Mouse (Mus musculus) liver, embryonic 11.5 days (tissue): Measurements from ENCODE around the gene Ccni. TPM values are rescaled to one million over a fixed set of nuclear protein-coding genes. Genes with fewer than 3 reads are reported as not detected.

Experiments
- ATAC-seq: fragments of 200-750 bp; cut with Nextera tagmentation; replicated peaks from 2 replicates; pipeline ENCODE4 v1.8.0; 2017; ENCODE audit warnings: moderate number of reproducible peaks, mild to moderate bottlenecking, moderate TSS enrichment, moderate library complexity; ENCODE audit not compliant: low FRiP score
- DNase-seq: peaks from one replicate; pipeline ENCODE4 v3.0.0-alpha.2; 2017; ENCODE audit warnings: low spot score
- H3K27ac ChIP-seq: fragments of 300-500 bp; sonication (generic); 2 replicates; pipeline ENCODE4 v1.5.1; 2014; ENCODE audit warnings: mild to moderate bottlenecking, low read depth, low read length, control low read depth
- H3K27me3 ChIP-seq: fragments of 300-500 bp; sonication (generic); replicated peaks from 2 replicates; pipeline ENCODE4 v1.6.1; 2014; ENCODE audit warnings: low read length, mixed read lengths; ENCODE audit not compliant: control insufficient read depth, insufficient read depth
- H3K36me3 ChIP-seq: fragments of 300-500 bp; sonication (generic); 2 replicates; pipeline ENCODE4 v1.6.1; 2014; ENCODE audit warnings: mild to moderate bottlenecking, low read length, moderate library complexity, mixed read lengths; ENCODE audit not compliant: control insufficient read depth, insufficient read depth
- H3K4me1 ChIP-seq: fragments of 300-500 bp; sonication (generic); replicated peaks from 2 replicates; pipeline ENCODE4 v1.6.1; 2014; ENCODE audit warnings: low read length, mixed read lengths; ENCODE audit not compliant: control insufficient read depth, insufficient read depth
- H3K4me2 ChIP-seq: fragments of 300-500 bp; sonication (generic); 2 replicates; pipeline ENCODE4 v1.6.1; 2014; ENCODE audit warnings: mild to moderate bottlenecking, control low read depth, moderate library complexity
- H3K4me3 ChIP-seq: fragments of 300-500 bp; sonication (generic); 2 replicates; pipeline ENCODE4 v1.5.1; 2014; ENCODE audit warnings: low read depth, low read length, control low read depth
- H3K9ac ChIP-seq: fragments of 300-500 bp; sonication (generic); 2 replicates; pipeline ENCODE4 v1.6.1; 2014; ENCODE audit warnings: low read depth, low read length, control low read depth
- H3K9me3 ChIP-seq: fragments of 300-500 bp; sonication (generic); 2 replicates; pipeline ENCODE4 v1.6.1; 2016; ENCODE audit warnings: low read length, inconsistent platforms, mixed read lengths; ENCODE audit not compliant: control insufficient read depth
- WGBS: fragments of 180-500 bp; shearing (Covaris S2); extraction: QIAGEN DNeasy Blood & Tissue Kit; methylation state at CpG from one replicate; pipeline ENCODE4 v1.1.7; 2014; 5-methylcytosine and 5-hydroxymethylcytosine counted together
- polyA plus RNA-seq: library from polyadenylated mRNA; unstranded; fragments of >200 nt; fragmentation: Nextera tagmentation; extraction: Ambion mirVana; gene quantifications from 2 replicates; pipeline ENCODE4 v1.2.1, GENCODE M21; 2014

Gene Ccni
- polyA plus RNA-seq, 1 experiment from 2014 or later: 67.8 TPM

DNA sequence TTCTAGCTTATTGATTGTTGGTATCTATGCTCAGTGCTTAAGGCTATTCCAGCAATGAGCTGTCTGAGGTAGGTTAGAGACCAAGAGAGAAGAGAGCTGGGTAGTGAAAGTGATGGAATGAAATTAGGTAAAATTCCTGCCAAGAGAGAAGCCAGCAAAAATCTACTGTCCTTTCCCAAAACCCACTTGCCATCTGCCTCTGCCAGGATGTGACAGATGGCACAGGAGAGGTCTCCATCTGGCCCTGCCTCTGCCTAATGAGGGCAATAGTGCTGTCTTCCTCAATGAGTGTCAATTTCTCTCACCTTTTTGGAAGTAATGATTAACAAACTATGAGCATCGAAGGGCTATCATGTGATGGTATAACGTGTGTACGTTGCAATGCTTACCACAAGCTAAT, 29.6 kb upstream of the Ccni start:
- no peak overlapping the region for H3K27ac ChIP-seq
- 89% methylated on average over 3 of the region's 3 CpGs for WGBS
- no peak overlapping the region for H3K4me2 ChIP-seq
- H3K36me3 ChIP-seq: no peaks in the 10 kb centered on the region
- DNase-seq (no peak), ATAC-seq (no peak)
- H3K9me3 ChIP-seq: no peaks in the 10 kb centered on the region
- H3K9ac ChIP-seq: no peak overlapping the region
- H3K4me3 ChIP-seq: no peak overlapping the region
- H3K4me1 ChIP-seq: peaks cover 10% of the 10 kb centered on the region
- H3K27me3 ChIP-seq: no peaks in the 10 kb centered on the region

DNA sequence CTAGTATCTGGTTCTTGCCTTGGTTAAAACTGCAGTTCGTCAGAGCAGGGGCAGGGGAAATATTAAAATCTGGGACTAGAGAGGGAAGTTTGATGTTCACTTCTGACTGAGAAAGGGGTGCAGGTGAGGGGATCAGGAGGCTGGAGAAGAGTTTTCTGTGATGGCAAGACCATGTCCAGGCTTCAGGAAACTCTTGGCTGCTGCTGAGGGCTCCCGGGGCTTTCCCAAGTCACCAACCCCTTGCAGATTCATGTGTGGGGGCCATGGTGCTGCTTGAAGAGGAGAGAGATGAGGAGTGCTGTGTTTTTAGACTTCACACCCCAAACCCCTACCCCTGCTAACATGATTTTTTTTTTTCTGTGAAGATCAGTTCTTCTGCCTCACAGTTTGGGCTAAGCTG, 28.3 kb upstream of the Ccni start:
- no peak for DNase-seq
- no peak overlapping the region for H3K4me2 ChIP-seq
- no peaks in the 10 kb centered on the region for H3K27me3 ChIP-seq
- no peaks in the 10 kb centered on the region for H3K9me3 ChIP-seq
- no peak overlapping the region for H3K4me3 ChIP-seq
- H3K36me3 ChIP-seq: no peaks in the 10 kb centered on the region
- no peak overlapping the region for H3K9ac ChIP-seq
- H3K4me1 ChIP-seq: peaks cover 2% of the 10 kb centered on the region; the same call in 1 of the 2 replicates
- no peak overlapping the region for H3K27ac ChIP-seq
- no peak for ATAC-seq
- 73% methylated on average over 2 of the region's 2 CpGs for WGBS

DNA sequence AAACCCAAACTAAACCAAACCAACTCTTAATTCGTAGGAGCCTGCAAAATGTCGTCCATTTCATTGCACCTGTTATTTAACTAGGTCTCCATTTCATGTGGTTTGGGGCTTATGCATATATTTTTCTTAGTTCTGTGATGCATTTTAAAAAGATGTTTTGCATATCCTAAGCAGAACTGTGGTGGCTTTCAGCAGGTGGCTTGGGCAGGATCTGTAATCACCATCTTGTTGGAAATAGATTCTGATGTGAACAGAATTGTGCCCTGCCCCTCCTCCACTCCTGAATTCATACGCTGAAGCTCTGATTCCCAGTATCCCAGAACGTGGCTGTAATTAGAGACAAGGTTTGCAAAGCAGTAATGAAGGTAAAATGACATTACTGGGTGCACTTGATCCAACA, 27.8 kb upstream of the Ccni start:
- 75% methylated on average over 4 of the region's 4 CpGs for WGBS
- Histone ChIP-seq H3K4me2 (no peak overlapping the region), H3K36me3 (no peaks in the 10 kb centered on the region), H3K9ac (no peak overlapping the region), H3K4me3 (no peak overlapping the region), H3K27ac (no peak overlapping the region), H3K9me3 (no peaks in the 10 kb centered on the region), H3K4me1 (peaks cover 2% of the 10 kb centered on the region; the same call in 1 of the 2 replicates), H3K27me3 (no peaks in the 10 kb centered on the region)
- DNase-seq: no peak
- no peak for ATAC-seq

DNA sequence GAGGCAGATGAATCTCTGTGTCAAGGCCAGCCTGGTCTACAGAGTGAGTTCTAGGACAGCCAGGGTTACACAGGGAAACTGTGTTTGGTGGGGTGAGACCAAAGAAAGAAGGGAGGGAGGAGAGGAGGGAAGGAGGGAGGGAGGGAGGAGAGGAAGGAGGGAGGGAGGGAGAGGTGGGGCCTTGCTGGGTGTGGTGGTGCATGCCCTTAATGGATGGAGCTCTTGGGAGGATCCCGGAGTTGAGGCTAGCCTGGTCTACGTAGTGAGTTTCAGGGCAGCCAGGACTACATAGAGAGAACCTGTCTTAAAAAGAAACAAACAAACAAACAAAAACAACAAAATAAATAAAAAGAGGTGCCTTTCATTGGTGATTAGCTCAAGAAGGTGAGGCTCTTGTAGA, 26.5 kb upstream of the Ccni start:
- ATAC-seq (peak; percentile 58; the same call in 1 of the 2 replicates), DNase-seq (no peak)
- Histone ChIP-seq H3K27ac (no peak overlapping the region), H3K27me3 (no peaks in the 10 kb centered on the region), H3K4me3 (no peak overlapping the region), H3K9me3 (no peaks in the 10 kb centered on the region), H3K4me2 (no peak overlapping the region), H3K4me1 (no peaks in the 10 kb centered on the region), H3K9ac (no peak overlapping the region), H3K36me3 (no peaks in the 10 kb centered on the region)
- 76% methylated on average over 2 of the region's 2 CpGs for WGBS

DNA sequence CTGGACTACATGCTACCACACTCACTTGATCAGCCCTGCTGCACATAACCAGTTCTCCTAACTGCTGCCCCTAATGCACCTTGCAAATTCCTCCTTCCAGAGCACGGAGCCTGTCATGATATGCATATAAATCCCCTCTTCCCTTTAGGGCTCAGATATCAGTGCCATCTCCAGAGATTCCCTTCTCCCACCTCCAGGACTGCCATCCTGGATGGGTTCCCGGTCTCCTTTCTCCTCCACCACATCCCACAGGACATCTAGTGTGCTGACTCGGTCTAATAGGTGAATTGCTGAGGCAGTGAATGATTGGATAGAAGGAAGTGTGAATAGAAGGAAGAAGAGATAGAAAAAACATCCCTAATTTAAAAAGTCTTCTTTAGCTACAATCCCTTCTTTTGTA, 25.4 kb upstream of the Ccni start:
- H3K4me3 ChIP-seq: no peak overlapping the region
- no peak overlapping the region for H3K4me2 ChIP-seq
- no peaks in the 10 kb centered on the region for H3K27me3 ChIP-seq
- no peak overlapping the region for H3K27ac ChIP-seq
- 68% methylated on average over 3 of the region's 3 CpGs for WGBS
- H3K36me3 ChIP-seq: no peaks in the 10 kb centered on the region
- ATAC-seq (no peak), DNase-seq (no peak)
- H3K9me3 ChIP-seq: no peaks in the 10 kb centered on the region
- 0 out of 2 replicates have a peak, but pooled peaks cover 3% of the 10 kb centered on the region for H3K4me1 ChIP-seq
- H3K9ac ChIP-seq: no peak overlapping the region

DNA sequence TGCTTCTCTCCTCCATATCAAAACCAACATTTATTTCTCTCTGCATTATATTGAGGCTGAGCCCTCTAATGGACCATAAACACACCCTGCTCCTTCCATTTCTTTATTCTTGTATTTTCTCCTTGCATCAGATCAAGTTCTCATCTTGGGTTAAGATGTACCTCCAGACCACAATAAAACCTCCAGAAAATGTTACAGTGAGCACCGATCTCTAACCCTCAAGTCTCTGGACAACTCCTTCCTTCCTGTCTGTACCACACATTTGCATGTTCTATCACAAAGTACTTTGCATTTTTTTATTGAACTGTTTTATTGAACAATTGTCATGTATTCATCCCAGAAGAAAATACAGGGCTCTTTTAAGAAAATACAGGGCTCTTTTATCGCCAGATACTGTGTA, 23.2 kb upstream of the Ccni start:
- no peaks in the 10 kb centered on the region for H3K9me3 ChIP-seq
- 66% methylated on average over 2 of the region's 2 CpGs for WGBS
- no peaks in the 10 kb centered on the region for H3K27me3 ChIP-seq
- H3K4me3 ChIP-seq: no peak overlapping the region
- DNase-seq (no peak), ATAC-seq (no peak)
- no peaks in the 10 kb centered on the region for H3K36me3 ChIP-seq
- H3K27ac ChIP-seq: no peak overlapping the region
- H3K4me2 ChIP-seq: no peak overlapping the region
- H3K9ac ChIP-seq: no peak overlapping the region
- 0 out of 2 replicates have a peak, but pooled peaks cover 3% of the 10 kb centered on the region for H3K4me1 ChIP-seq

DNA sequence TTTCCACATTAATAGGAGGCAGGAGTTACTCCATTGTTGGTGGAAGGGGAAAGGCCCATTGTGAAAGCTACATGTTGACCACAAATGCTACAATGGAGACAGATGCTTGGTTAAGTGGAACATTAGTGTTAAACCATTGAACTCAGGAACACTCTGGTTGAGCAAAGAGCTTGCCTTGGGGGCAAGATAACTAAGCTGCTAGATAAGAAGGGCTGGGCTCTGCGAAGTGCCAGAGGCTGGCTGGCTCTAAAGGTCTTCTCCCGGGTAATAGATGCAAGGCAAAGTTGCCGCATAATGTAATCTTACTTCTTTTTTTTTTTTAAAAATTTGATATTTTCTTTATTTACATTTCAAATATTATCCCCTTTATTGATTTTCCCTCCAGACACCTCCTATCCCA, 20.9 kb upstream of the Ccni start:
- Histone ChIP-seq H3K27me3 (no peaks in the 10 kb centered on the region), H3K9me3 (no peaks in the 10 kb centered on the region), H3K4me1 (0 out of 2 replicates have a peak, but pooled peaks cover 3% of the 10 kb centered on the region), H3K36me3 (no peaks in the 10 kb centered on the region), H3K4me3 (no peak overlapping the region), H3K4me2 (no peak overlapping the region), H3K9ac (no peak overlapping the region), H3K27ac (no peak overlapping the region)
- ATAC-seq: peak; percentile 62; the same call in 1 of the 2 replicates
- 57% methylated on average over 3 of the region's 3 CpGs for WGBS
- no peak for DNase-seq

DNA sequence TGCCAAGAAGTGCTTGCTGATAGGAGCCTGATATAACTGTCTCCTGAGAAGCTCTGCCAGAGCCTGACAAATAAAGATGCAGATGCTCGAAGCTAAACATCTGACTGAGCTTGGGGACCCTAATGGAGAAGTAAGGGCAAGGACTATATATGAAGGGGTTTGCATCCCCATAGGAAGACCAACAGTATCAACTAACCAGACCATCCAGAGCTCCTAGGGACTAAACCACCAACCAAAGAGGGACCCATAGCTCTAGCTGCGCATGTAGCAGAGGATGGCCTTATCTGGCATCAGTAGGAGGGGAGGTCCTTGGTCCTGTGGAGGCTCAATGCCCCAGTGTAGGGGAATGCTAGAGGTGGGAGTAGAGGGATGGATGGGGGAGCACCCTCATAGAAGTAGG, 18.3 kb upstream of the Ccni start:
- Histone ChIP-seq H3K27ac (no peak overlapping the region), H3K27me3 (no peaks in the 10 kb centered on the region), H3K4me1 (0 out of 2 replicates have a peak, but pooled peaks cover 3% of the 10 kb centered on the region), H3K36me3 (no peaks in the 10 kb centered on the region), H3K4me3 (no peak overlapping the region), H3K9ac (no peak overlapping the region), H3K4me2 (no peak overlapping the region), H3K9me3 (no peaks in the 10 kb centered on the region)
- DNase-seq (no peak), ATAC-seq (no peak)
- 83% methylated on average over 2 of the region's 2 CpGs for WGBS

DNA sequence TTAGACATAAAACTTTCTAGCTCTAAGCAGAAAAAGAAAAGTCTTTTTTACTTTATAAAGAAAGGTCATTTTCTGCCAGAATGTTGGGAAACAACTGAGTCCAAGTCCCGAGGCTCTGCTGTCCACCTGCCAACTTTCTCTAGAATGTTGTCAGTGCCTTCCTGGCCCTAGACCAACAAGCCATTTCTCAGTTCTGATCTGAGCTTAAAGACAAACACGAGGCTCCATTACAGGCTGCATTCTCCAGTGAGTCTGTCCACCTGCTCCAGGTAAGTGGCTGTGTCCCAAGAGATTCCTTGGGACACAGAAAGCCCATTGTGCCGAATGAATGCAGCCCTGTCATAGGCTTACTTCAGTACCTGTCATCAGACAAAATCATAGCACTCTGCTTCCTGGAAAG, 15.4 kb upstream of the Ccni start:
- no peak overlapping the region for H3K4me3 ChIP-seq
- no peak for ATAC-seq
- no peaks in the 10 kb centered on the region for H3K36me3 ChIP-seq
- no peaks in the 10 kb centered on the region for H3K9me3 ChIP-seq
- H3K27ac ChIP-seq: no peak overlapping the region
- no peak for DNase-seq
- no peak overlapping the region for H3K9ac ChIP-seq
- H3K4me2 ChIP-seq: no peak overlapping the region
- no peaks in the 10 kb centered on the region for H3K27me3 ChIP-seq
- no peaks in the 10 kb centered on the region for H3K4me1 ChIP-seq
- WGBS: 71% methylated on average over 3 of the region's 3 CpGs
